Mouse (Mus musculus) midbrain, embryonic 16.5 days (tissue): ENCODE measurements around the gene Mast2. TPM values are rescaled to one million over a fixed set of nuclear protein-coding genes. Genes with fewer than 3 reads are reported as not detected.

ENCODE experiments used
- ATAC-seq: fragments of 200-750 bp; cut with Nextera tagmentation; 2 replicates; pipeline ENCODE4 v1.8.0; 2017; ENCODE audit warnings: moderate TSS enrichment
- H3K27ac ChIP-seq: fragments of 300-500 bp; sonication (generic); 2 replicates; pipeline ENCODE4 v1.5.1; 2014; ENCODE audit warnings: mild to moderate bottlenecking, low read length, mixed read lengths
- H3K27me3 ChIP-seq: fragments of 300-500 bp; sonication (generic); 2 replicates; pipeline ENCODE4 v1.6.1; 2014; ENCODE audit warnings: low read depth, low read length, mixed read lengths; ENCODE audit not compliant: control insufficient read depth, insufficient read depth
- H3K36me3 ChIP-seq: fragments of 300-500 bp; sonication (generic); 2 replicates; pipeline ENCODE4 v1.6.1; 2014; ENCODE audit warnings: mild to moderate bottlenecking, low read length, moderate library complexity, mixed read lengths; ENCODE audit not compliant: control insufficient read depth, insufficient read depth
- H3K4me1 ChIP-seq: fragments of 300-500 bp; sonication (generic); 2 replicates; pipeline ENCODE4 v1.6.1; 2014; ENCODE audit warnings: mild to moderate bottlenecking, low read length, mixed read lengths; ENCODE audit not compliant: control insufficient read depth, insufficient read depth
- H3K4me2 ChIP-seq: fragments of 300-500 bp; sonication (generic); 2 replicates; pipeline ENCODE4 v1.6.1; 2014; ENCODE audit warnings: mild to moderate bottlenecking, low read length, mixed read lengths
- H3K4me3 ChIP-seq: fragments of 300-500 bp; sonication (generic); 2 replicates; pipeline ENCODE4 v1.5.1; 2014; ENCODE audit warnings: low read depth, mild to moderate bottlenecking, low read length, moderate library complexity, mixed read lengths
- H3K9ac ChIP-seq: fragments of 300-500 bp; sonication (generic); 2 replicates; pipeline ENCODE4 v1.6.1; 2014; ENCODE audit warnings: low read depth, low read length, mixed read lengths
- H3K9me3 ChIP-seq: fragments of 300-500 bp; sonication (generic); replicated peaks from 2 replicates; pipeline ENCODE4 v1.6.1; 2014; ENCODE audit warnings: mild to moderate bottlenecking, low read length, mixed read lengths; ENCODE audit not compliant: control insufficient read depth, poor library complexity, severe bottlenecking
- WGBS: fragments of 180-500 bp; shearing (Covaris S2); extraction: QIAGEN DNeasy Blood & Tissue Kit; methylation state at CpG from one replicate; pipeline ENCODE4 v1.1.7; 2014; 5-methylcytosine and 5-hydroxymethylcytosine counted together
- polyA plus RNA-seq: library from polyadenylated mRNA; unstranded; fragments of >200 nt; fragmentation: Nextera tagmentation; extraction: Ambion mirVana; gene quantifications from 2 replicates; pipeline ENCODE4 v1.2.1, GENCODE M21; 2015

The Mast2 gene
- 47.2 and 52.4 TPM in 2 replicates for polyA plus RNA-seq

DNA sequence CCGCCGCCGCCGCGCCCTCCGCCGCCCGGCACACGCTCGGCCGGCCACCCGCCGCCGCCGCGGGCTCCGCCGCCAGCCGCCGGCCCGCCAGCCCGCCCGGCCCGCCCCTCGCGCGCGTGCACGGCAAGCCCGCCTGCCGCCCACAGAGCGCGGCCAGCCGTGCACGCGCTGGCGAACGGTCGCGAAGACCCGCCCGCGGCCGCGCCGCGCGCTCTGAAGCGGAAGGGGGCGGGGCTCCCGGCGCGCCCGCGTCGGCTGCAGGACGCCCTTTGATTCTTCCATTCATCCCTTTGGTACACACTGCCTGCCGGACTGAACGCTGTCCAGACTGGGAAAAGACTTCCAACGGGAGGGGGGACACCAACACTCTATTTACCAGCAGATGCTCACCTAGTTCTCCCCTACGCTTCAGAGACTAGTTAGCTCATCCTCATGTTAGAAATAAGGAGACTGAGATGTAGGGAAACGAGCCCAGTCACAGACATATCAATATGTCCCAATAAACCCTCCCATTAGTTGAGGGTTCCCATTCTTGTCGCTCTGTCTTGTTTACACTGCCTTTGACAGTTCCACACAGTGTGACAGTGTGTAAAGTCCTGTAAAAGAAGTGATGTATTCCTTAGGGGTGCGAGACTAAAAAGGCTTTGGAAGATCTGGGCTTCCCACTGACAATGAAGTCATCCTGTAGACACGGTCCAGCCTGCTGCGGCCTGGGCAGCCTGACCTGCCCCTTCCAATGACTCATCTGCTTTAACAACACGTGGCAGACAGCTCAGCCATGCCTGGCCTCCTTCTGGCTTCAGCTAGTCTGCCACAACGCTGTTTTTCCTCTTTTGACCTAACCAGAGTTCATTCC, at the start of gene Mast2:
TSS of gene Mast2 (minus strand) at position 58 of the 856 bp plus-strand sequence.
- peaks cover 18% of the 10 kb centered on the region for H3K4me1 ChIP-seq
- peak within 1 kb of the TSS; percentile 92 for H3K9ac ChIP-seq
- peak; percentile 90 for ATAC-seq
- H3K27ac ChIP-seq = peak within 1 kb of the TSS; percentile 93
- H3K9me3 ChIP-seq = no peaks in the 10 kb centered on the region
- 1% methylated on average over 41 of the region's 68 CpGs for WGBS
- H3K4me2 ChIP-seq = peak within 1 kb of the TSS; percentile 69
- no peaks in the 10 kb centered on the region for H3K36me3 ChIP-seq
- H3K4me3 ChIP-seq = peak within 1 kb of the TSS; percentile 98
- no peaks in the 10 kb centered on the region for H3K27me3 ChIP-seq

- peak; percentile 99 for ATAC-seq
- Histone ChIP-seq H3K27me3 (no peaks in the 10 kb centered on the region), H3K9me3 (no peaks in the 10 kb centered on the region), H3K4me2 (peak within 1 kb of the TSS; percentile 72), H3K27ac (peak within 1 kb of the TSS; percentile 81), H3K9ac (peak within 1 kb of the TSS; percentile 66), H3K36me3 (no peaks in the 10 kb centered on the region), H3K4me1 (peaks cover 12% of the 10 kb centered on the region), H3K4me3 (peak within 1 kb of the TSS; percentile 62)
- under 1% methylated on average over 54 of the region's 55 CpGs for WGBS
Measured at GRCm38 (mm10) chr4:116507425-116508218, 43.6 kb upstream of the Mast2 start, which contains the start of gene Ipp. Gene Ipp (plus strand): TSS chr4:116507549.

DNA sequence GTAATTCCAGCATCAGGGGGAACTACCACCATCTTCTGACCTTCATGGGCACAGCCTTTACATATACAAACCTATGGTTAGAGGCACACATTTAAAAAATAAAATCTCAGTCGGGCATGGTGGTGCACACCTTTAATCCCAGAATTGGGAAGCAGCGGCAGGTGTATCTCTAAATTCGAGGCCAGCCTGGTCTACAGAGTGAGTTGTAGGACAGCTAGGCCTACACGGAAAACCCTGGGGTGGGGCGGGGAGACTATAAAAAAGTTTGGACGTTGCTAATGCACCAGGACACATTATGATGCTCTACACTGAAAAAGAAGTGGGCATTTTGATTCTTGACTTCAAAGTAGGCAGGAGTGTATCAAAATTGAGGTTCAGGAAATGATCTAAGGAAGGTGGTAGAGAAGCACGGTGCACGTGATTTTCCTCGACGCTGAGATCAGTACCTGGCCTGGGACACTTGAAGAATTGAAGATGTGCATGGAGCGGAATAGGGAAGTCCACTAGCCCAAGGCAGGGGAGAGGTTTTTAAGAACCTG, 43.0 kb upstream of the Mast2 start:
- no peaks in the 10 kb centered on the region for H3K27me3 ChIP-seq
- peak overlapping the region; percentile 62 for H3K4me3 ChIP-seq
- H3K4me2 ChIP-seq = peak overlapping the region; percentile 72
- H3K36me3 ChIP-seq = no peaks in the 10 kb centered on the region
- WGBS = 27% methylated on average over 11 of the region's 11 CpGs
- peaks cover 12% of the 10 kb centered on the region for H3K4me1 ChIP-seq
- ATAC-seq = peak; percentile 54
- peak overlapping the region; percentile 81 for H3K27ac ChIP-seq
- peak overlapping the region; percentile 66 for H3K9ac ChIP-seq
- H3K9me3 ChIP-seq = no peaks in the 10 kb centered on the region

- H3K4me3 ChIP-seq = no peak overlapping the region
- no peaks in the 10 kb centered on the region for H3K4me1 ChIP-seq
- no peaks in the 10 kb centered on the region for H3K9me3 ChIP-seq
- WGBS = 83% methylated on average over 3 of the region's 3 CpGs
- ATAC-seq = no peak
- H3K27ac ChIP-seq = no peak overlapping the region
- H3K36me3 ChIP-seq = no peaks in the 10 kb centered on the region
- no peaks in the 10 kb centered on the region for H3K27me3 ChIP-seq
- no peak overlapping the region for H3K9ac ChIP-seq
- H3K4me2 ChIP-seq = no peak overlapping the region
Measured at GRCm38 (mm10) chr4:116499978-116500377, 36.0 kb upstream of the Mast2 start.

GRCm38 (mm10) chr4:116493646-116494045, 29.7 kb upstream of the Mast2 start:
- no peak overlapping the region for H3K9ac ChIP-seq
- no peak overlapping the region for H3K4me3 ChIP-seq
- H3K4me2 ChIP-seq = no peak overlapping the region
- no peaks in the 10 kb centered on the region for H3K27me3 ChIP-seq
- H3K9me3 ChIP-seq = no peaks in the 10 kb centered on the region; the same call in 1 of the 2 replicates
- no peak overlapping the region for H3K27ac ChIP-seq
- H3K36me3 ChIP-seq = no peaks in the 10 kb centered on the region
- H3K4me1 ChIP-seq = no peaks in the 10 kb centered on the region
- WGBS = 86% methylated on average over 5 of the region's 5 CpGs
- ATAC-seq = no peak

- H3K27ac ChIP-seq = no peak overlapping the region
- H3K9me3 ChIP-seq = no peaks in the 10 kb centered on the region; the same call in 1 of the 2 replicates
- H3K4me1 ChIP-seq = no peaks in the 10 kb centered on the region
- H3K4me3 ChIP-seq = no peak overlapping the region
- no peak overlapping the region for H3K4me2 ChIP-seq
- no peaks in the 10 kb centered on the region for H3K36me3 ChIP-seq
- H3K9ac ChIP-seq = no peak overlapping the region
- H3K27me3 ChIP-seq = no peaks in the 10 kb centered on the region
- no peak for ATAC-seq
- 84% methylated on average over 4 of the region's 4 CpGs for WGBS
Measured at GRCm38 (mm10) chr4:116492460-116492859, 28.5 kb upstream of the Mast2 start.

GRCm38 (mm10) chr4:116491886-116492285, 27.9 kb upstream of the Mast2 start:
- no peaks in the 10 kb centered on the region for H3K4me1 ChIP-seq
- H3K27me3 ChIP-seq = no peaks in the 10 kb centered on the region
- no peak overlapping the region for H3K27ac ChIP-seq
- no peaks in the 10 kb centered on the region for H3K36me3 ChIP-seq
- no peak overlapping the region for H3K4me3 ChIP-seq
- ATAC-seq = no peak
- H3K9me3 ChIP-seq = no peaks in the 10 kb centered on the region; the same call in 1 of the 2 replicates
- no peak overlapping the region for H3K9ac ChIP-seq
- WGBS = 98% methylated on average over 2 of the region's 2 CpGs
- no peak overlapping the region for H3K4me2 ChIP-seq

DNA sequence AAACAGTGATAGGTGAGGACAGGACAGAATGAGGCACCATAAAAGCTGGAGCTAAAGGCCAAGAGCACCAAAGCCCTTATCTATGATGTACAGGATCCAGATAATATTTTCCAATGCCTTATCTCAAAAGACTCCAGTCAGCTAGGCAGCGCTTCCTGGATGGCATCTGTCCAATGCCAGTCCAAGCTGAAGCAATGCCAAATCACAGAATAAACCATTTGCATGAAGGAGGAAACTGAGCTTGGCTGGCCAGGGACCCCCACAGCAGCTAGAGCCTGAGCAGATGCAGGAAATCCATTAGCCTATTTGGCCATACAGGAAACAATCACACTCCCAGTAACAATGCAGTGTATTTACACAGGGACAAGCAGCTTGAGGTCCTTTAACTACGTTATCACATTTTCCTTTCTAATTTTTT, 27.1 kb upstream of the Mast2 start:
- Histone ChIP-seq H3K9me3 (no peaks in the 10 kb centered on the region; the same call in 1 of the 2 replicates), H3K4me3 (no peak overlapping the region), H3K4me1 (no peaks in the 10 kb centered on the region), H3K27ac (no peak overlapping the region), H3K9ac (no peak overlapping the region), H3K36me3 (no peaks in the 10 kb centered on the region), H3K4me2 (no peak overlapping the region), H3K27me3 (no peaks in the 10 kb centered on the region)
- no peak for ATAC-seq
- 55% methylated on average over 2 of the region's 2 CpGs for WGBS
